Mouse (Mus musculus): ENCODE measurements at regions not wholly inside any gene's neighbourhood (a gene's known extent, or its start where the extent isn't known, plus 50 kb on each side); places are given as distances from the start of the nearest gene placed in this dataset.

DNA sequence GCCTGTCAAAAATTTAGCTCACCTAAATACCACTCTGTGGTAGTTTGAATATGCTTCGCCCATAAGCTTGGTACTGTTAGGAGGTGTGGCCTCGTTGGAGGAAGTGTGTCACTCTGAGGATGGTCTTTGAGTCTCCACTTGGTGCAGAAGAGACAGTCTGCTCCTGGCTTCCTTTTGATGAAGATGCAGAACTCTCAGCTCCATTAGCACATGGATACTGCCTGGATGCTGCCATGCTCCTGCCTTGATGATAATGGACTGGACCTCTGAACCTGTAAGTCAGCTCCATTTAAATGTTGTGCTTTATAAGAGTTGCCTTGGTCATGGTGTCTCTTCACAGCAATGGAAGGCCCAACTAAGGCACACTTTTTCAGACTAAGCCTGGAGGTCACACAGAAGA lies 56.9 kb upstream of the Pik3r1 start:
- in situ Hi-C loops (cut with MboI, MseI), result no loop called here

DNA sequence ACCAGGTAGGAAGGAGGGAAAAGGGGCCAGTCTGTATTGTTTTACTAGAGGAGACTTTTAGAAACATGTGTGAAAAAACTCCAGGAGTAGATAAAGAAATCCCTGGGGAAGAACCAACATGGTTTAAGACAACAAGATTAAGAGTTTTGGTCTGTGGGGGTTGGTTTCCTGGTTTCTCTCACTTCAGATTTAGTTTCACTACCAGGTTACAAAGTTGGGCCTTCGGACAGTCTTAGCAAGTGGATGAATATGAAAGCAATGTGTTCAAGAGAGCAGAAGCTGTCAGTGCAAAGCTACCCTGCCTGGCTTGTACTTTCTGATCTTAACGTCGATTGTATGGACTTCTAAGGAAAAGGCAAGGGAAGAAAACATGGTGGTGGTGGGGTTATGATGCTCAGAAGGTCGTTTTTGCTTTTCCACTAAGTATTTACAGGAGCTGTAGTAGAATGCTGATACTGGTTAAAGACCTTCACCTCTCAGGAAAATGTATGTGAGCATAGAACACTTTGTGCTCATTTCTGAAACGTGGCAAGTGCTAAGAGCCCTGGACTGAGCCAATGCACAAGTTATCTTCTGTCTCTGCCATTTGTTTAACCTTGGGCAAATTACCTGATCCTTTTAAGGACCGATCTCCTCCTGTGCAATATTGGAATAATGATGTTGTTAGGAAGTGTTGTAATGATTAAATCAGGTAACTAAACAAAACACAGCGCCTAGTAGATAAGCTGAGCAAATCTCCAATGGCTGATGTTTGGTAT lies 64.0 kb upstream of the Pik3r1 start:
- in situ Hi-C loops (cut with MboI, MseI), result no loop called here

DNA sequence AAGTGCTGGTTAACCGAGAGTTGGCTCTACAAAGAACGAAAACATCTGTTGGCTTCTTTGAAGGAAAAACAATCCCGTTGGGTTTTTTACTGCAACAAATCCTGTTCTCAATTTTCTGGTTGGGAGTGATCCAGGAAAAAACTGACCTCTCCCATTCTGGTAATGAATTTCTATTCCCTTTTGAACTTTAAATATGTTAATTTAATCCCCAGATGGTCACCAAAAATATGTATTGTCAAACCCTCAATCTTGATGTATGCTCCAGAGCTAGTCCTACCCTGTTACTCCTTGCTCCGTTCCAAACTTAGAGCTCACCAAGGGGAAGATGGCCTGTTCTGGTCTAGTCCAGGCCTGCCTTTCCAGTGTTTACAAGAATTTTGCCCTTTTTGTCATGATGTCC lies 66.5 kb upstream of the Pik3r1 start:
- in situ Hi-C loops (cut with MboI, MseI), result no loop called here

DNA sequence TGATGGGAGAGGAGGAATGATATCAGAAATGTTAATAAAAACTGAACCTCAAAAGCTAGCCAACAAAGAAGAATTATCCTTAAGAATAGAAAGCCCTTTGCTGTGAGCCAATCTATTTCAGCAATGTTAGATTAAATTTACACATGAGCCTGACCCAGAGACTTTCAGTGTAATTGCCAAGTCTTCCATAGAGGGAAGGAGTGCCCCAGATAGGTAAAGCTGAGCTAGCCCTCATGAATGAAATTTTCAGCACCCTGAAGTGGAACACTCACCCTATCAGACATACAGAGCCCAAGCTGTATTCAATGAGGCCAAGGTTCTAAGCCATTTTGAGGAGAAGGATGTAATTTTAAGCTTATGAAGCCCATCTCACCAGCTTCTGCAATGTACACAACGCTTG lies 69.0 kb upstream of the Pik3r1 start:
- in situ Hi-C loops (cut with MboI, MseI), result no loop called here

DNA sequence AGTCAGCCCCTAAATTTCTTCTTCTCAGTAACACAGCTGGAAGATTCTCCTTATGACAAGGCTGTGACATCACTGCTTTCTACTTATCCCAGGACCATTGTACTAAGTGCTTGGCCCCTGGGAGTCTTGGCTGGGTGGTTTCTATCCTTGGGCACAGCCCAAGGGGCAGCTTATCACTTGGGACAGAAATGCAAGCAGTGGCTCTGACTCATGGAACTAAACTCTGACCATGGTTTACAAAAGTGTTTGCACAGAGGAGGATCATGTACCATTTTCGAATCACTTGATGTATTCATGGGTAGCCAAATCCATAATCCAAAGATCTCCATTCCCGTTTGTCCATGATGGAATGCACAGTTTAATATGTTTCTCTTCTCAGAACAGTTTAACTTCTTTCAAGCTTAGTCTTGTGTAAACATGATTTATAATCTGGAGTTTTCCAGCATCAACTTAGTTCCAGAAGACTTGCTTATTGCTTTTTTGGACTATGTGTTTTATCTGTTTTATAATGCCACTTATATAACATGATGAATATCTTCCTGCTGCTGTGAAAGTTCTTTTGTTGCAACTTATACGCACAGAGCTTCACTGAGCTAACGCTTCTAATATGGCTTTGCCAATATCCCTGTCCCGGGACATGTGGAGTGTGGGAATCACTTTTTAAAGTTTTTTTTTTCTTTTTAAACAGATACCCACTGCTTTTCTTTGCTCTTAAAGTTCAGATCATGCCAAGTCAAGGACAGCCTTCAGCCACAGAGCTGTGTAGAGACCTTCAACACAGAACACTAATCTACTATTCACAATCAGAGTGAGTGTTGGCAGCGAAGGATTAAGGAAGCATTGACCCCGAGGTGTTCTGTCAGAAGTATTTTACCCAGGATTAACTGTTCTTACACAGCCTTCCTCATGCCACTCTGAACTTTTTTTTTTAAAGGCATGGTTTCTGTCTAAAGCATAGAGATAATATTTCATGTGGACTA lies 76.7 kb upstream of the Pik3r1 start:
- in situ Hi-C loops (cut with MboI, MseI), result no loop called here

DNA sequence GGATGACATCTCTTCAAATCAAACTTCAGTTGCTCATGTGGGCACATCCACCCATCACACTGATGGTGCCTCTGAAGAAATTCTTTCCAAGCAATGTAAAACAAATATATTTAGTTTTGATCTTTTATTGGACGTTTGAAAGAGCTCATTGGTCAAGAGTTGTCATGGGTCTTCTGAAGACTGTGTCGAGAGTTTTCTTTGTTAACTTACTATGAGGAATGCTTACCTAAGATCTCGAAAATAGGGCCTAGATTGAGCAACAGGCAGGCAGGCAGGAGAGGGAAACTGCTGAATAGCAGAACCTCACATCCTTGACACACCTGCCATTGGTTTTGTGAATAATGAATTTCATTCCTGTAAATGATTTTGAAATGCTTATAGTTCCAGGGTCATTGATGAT lies 78.0 kb upstream of the Pik3r1 start:
- in situ Hi-C loops (cut with MboI, MseI), result no loop called here

DNA sequence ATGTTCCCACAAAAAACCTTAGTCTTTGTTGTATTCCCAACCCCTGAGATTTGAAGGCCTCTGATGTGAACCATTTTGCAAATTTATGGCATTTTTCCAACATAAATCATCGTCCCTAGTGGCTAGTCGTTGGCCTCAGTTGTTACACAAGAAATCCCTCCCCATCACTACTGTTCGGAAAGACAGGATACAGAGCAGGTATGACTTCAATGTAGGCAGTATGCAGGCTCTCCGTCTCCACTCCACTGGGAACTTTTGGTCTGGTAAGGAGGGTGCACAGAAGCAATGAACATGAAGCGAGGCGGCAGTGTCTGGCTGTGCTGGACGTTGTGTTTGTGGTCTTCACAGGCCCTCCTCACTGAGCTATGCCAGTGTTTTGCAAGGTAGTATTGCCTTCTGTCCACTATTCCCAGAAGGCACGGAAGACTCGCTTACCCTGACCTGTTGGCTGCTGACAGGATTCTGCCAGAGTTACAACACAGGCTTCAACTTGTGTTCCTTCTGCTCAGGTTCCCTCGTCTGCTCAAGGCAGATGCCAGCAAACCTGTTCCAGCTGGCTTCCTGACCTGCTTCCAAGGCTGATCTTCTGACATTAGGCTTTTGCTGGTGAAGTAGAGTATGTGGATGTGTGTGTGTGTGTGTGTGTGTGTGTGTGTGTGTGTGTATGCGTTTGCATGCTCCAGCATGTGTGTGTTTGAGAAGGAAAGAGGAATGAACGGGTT lies 80.0 kb upstream of the Pik3r1 start:
- in situ Hi-C loops (cut with MboI, MseI), result no loop called here

DNA sequence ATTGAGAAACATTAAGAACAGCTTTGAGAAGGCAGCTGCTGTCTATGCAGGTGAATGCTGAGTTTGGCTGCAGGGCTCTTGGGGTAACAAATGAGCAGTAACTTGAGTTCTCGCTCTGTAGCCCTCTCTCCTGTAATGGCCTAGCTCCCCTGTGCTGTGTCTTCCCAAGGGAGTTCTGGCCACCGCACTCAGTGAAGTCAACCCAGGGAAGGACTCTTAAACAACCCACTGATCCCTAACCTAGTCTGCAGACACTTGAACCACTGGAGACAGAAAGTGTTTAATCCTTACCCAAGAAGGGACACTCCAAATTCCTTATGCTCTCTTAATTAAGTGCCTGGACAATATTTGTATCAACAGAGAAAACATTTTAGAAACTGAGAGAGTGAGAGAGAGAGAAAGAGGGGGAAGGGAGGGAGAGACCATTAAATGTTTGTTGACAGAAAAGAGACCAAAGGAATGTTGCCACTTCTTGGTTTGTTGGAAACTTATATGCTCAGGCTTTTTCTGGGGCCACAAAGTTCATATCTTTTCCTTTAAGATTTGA lies 80.7 kb upstream of the Pik3r1 start:
- in situ Hi-C loops (cut with MboI, MseI), result no loop called here

DNA sequence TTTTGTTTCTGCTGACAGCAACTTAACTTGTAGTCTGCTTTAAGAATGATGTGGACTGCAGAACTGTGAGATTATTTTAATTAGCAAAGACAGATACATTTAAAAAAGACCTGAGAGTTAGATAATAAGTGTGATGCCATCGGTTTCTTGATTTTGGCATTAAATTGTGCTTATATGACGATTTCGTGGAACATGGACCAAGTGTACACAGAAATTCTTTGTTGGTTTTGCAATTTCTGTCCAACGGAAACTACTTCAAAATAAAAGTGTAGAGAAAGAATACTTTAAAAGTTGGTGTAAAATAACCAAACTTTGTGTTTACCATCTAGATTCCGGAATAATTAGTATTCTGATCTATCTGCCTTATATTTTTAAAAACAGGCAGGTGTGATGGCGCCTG lies 81.4 kb upstream of the Pik3r1 start:
- in situ Hi-C loops (cut with MboI, MseI), result no loop called here

DNA sequence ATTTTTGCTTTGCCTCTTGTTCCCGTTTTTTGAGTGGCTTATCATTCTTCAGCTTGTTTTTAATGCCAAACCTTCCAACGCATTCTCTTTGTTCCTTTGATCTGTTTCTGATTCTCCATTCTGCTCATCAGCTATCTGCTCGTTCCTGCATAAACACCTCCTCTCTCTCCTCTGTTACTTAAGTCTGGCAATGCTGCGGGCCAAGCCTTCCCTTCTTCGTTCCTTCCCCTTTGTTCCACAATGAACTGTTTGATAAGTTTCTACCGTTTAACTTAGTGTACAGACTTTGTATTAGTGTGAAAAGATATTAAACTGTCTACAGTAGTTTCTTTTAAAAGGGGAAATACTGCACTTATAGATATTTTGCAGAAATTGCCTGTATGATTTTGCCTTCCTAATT lies 83.3 kb upstream of the Pik3r1 start:
- in situ Hi-C loops (cut with MboI, MseI), result no loop called here

DNA sequence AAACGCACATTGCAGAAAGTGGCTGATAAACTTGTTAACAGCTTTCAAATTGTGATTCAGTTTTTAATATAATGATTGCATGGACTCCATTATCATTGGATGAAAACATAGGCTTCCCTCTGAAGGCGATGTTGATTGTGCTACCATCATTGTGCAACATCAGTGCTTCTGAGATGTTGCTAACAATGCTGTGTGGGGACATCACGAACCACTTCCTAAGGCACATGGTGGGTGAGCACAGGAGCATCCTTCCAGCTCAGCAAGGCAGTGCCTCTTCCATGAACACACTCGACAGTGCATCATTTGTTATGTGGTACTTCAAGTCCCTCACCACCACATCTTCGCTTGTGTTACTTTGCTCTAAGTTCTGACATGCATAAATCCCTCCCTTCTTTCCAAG lies 84.9 kb upstream of the Pik3r1 start:
- in situ Hi-C loops (cut with MboI, MseI), result no loop called here

DNA sequence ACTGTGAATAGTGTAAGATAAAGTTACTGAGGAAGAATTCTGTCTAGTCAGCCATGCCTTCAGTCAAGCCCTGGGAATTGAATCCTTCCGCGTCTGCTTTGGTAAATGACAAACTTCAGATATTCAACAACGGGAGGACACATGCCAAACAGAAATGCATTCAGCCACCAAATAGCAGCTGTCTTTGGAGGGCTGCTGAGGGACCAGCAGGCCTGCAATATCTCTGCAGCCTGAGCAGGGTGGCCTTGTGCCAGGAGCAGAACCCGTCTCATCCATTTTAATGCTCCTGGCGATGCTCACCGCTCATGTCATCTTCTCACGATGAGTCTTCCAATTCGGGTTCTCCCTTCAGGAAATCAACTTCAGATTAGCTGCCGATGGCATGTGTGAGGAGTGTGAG lies 87.1 kb upstream of the Pik3r1 start:
- in situ Hi-C loops (cut with MboI, MseI), result no loop called here

DNA sequence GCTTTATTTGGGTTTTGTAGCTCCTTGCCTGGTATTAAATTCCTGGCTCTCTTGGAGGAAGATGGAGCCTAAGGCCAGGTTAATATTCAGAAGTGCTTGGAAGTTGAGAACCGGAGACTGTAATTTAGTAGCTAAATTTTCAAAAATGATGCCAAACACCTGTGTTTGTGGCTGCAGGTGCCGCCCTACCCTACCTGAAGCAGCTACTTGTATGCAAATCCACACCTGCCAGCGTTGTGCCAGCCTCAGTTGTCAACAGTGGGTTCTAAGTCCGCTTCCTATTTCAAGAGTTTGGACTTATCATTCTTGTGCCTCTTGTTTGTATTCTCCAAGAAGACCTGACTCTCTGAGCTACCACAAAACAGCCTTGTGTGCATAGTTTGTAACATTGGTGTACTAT lies 92.7 kb upstream of the Pik3r1 start:
- in situ Hi-C loops (cut with MboI, MseI), result no loop called here

DNA sequence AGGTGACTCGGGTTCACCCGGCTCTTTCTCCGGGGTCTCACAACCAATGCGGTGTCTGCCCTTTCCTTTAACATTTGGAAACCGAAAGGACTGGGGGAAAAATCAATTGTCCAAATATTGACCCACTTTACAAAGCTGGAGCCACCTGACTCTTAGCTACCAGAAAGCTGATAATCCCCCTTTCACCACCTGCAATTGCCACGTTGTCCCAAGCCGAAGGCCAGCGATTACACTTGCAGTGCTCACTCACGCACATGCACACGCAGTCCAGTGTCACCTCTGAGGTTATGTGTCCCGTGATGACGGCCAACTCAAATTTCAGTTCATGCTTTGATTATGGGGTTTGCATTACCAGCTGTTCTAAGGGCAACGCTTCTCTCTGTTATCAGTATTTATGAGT lies 94.0 kb upstream of the Pik3r1 start:
- in situ Hi-C loops (cut with MboI, MseI), result no loop called here

DNA sequence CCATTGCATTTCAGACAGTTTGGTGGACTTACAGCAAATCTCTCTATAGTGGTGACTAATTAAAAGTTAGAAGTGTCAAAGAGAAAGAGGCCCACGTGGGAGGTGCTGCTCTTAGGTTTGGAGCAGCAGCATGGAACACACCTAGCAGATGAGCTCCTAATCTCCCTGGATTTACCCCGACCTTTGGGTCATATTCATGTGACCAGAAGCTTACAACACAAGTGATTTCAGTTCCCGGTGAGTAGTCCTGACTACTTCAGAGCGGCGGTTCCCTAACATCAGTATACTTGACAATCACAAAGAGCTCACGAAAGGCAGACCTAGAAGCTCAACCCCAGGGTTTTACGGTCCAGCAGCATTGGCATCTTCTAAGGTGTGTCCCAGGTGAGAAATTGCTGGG lies 95.0 kb upstream of the Pik3r1 start:
- in situ Hi-C loops (cut with MboI, MseI), result no loop called here

DNA sequence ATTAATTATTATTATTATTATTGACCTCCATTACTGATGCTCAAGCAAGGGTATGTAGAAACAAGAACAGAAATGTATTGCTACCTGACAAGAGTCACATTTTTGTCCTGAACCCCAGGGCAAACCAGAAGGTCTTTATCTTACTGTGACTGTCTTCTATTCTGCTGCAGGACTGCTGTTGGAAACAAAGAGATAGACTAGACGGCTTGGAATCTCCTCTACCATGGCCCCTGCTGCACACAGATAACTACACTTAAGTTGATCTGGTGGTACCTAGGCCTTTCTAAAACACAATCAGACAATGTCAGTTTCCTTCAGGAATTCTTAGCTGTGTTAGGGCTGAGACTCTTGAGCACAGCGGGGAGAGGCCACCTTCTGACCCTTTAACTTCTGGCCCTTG lies 95.6 kb upstream of the Pik3r1 start:
- in situ Hi-C loops (cut with MboI, MseI), result no loop called here

DNA sequence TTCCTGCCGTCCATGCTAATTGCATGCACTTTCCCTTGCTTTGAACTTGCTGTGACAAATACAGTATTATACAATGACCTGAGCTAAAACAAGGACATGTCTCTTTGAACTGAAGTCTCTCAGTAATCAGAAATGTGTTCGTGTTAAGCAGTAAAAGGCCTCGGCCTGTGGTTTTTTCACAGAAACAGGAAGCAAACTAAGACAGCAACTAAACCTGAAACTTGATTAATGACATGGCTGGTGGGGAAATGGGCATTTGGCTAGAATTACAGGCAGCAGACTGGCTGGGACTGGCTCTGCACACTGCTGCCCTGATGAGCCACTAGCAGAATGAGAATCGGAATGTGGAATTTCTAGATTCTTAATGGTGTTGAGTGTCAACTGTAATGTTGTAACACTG lies 98.8 kb upstream of the Pik3r1 start:
- in situ Hi-C loops (cut with MboI, MseI), result no loop called here

DNA sequence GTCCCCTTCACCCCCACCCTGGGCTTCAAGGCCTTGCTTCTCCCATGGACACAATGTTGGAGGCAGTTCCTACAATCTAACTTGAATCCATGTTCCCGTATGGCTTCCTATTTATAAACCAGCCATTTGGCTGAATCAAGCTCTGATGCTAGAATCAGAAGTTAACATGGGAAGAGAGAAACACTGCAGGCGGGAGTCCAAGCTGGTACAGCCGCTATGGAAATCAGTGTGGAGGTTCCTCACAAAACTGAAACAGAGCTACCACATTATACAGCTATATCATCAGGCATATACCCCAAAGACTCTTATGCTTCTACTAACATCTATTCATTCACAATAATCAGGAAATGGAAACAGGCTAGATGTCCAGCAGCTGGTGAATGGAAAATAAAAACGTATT lies 106.7 kb upstream of the Pik3r1 start:
- in situ Hi-C loops (cut with MboI, MseI), result no loop called here

DNA sequence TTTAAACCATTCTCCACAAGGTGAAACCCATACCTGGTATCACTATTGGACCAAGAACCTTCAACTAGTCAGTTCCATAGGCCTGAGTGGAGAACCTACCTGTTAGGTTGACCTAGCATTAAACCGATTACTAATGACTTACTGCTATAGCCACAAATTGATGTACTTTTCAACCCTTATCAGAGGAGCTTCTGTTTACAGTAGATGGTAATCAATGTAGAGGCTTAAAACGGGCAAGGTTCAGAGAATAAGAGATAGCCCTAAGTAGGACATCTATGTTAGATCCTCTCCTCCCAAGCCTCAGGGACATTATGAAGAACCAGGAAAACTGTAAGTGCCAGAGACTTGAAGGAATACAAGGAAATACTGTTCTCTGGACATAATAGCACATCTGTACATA lies 108.1 kb upstream of the Pik3r1 start:
- in situ Hi-C loops (cut with MboI, MseI), result no loop called here

DNA sequence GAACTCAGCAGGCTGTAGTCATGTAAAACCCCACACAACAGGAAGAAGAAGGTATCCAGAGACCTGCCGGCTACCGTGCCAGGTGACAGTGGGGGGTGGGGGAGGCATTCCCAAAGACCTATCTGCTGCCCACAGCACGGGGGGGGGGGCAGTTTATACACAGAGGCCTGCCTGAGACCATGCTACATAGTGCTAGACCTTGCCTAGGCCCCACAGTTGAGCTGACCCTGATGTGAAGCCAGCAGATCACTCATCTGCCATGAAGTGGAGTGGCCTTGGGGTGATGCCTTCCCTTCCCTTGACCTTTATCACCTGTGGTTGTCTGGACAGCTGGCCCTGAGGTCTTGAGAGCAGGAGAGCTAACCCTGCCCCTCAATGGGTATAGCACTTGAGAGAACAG lies 108.6 kb upstream of the Pik3r1 start:
- in situ Hi-C loops (cut with MboI, MseI), result no loop called here

DNA sequence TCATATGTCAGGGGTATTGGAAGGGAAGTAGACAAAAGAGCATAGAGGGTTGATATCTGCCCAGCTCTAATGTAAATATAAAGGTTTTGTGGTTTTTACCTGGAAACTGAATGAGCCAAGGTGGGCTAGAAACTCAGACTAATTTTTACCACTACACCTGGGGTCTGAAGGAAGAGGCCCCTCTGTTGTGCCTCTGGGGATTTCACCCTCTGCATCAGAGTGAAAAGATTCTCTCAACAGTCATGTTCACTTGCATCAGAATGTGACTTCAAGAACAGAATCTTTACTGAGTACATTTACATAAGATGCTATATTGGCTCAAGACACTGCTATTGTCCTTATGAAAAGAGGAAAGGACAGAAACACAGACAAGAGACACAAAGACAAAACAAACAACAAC lies 110.2 kb upstream of the Pik3r1 start:
- in situ Hi-C loops (cut with MboI, MseI), result no loop called here

DNA sequence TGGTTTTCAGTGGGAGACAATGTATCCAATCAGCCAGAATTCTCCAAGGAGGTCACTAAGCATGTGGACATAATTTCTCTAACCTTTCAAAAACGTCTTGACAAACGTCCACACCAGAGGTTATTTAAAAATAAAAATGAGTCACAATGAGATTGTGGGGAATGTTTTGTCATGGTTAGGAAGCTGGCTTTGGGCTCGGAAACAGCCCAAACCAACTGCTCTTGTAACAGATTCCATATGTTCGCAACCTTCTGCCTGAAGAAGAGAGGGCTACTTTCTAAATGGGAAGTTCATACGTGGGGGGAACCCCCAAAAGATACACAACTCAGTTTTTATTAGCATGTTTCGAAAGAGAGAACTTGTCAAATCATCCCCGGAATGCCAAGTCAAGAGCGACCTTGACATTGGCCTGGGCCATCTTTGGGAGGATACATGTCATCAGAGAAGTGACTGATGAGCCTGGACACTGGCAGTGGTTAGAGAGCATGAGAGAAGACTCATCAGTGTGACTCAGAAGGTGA lies 111.6 kb upstream of the Pik3r1 start:
- in situ Hi-C loops (cut with MboI, MseI), result no loop called here

All from T-helper 2 cell (primary cell).